Mouse (Mus musculus) kidney, postnatal 0 days (tissue): ENCODE data around the gene Eif4g3. TPM values are rescaled to one million over a fixed set of nuclear protein-coding genes. Genes with fewer than 3 reads are reported as not detected.

ENCODE experiments used
- ATAC-seq: fragments of 200-750 bp; cut with Nextera tagmentation; replicated peaks from 2 replicates; pipeline ENCODE4 v1.8.0; 2017; ENCODE audit warnings: low read depth, moderate number of reproducible peaks, moderate TSS enrichment, moderate library complexity; ENCODE audit not compliant: low FRiP score
- DNase-seq: peaks from one replicate; pipeline ENCODE4 v3.0.0-alpha.2; 2016; ENCODE audit warnings: low spot score
- H3K27ac ChIP-seq: fragments of 300-500 bp; sonication (generic); 2 replicates; pipeline ENCODE4 v1.5.1; 2014; ENCODE audit warnings: mild to moderate bottlenecking
- H3K27me3 ChIP-seq: fragments of 300-500 bp; sonication (generic); 2 replicates; pipeline ENCODE4 v1.6.1; 2014; ENCODE audit warnings: low read length, mixed read lengths; ENCODE audit not compliant: insufficient read depth
- H3K36me3 ChIP-seq: fragments of 300-500 bp; sonication (generic); 2 replicates; pipeline ENCODE4 v1.6.1; 2014; ENCODE audit warnings: low read length, mixed read lengths; ENCODE audit not compliant: insufficient read depth
- H3K4me1 ChIP-seq: fragments of 300-500 bp; sonication (generic); replicated peaks from 2 replicates; pipeline ENCODE4 v1.6.1; 2014; ENCODE audit warnings: antibody characterized with exemption, low read length, mixed read lengths; ENCODE audit not compliant: insufficient read depth
- H3K4me2 ChIP-seq: fragments of 300-500 bp; sonication (generic); 2 replicates; pipeline ENCODE4 v1.6.1; 2014; ENCODE audit warnings: mild to moderate bottlenecking, low read length, moderate library complexity, mixed read lengths
- H3K4me3 ChIP-seq: fragments of 300-500 bp; sonication (generic); replicated peaks from 2 replicates; pipeline ENCODE4 v1.5.1; 2014; ENCODE audit warnings: low read depth, low read length
- H3K9ac ChIP-seq: fragments of 300-500 bp; sonication (generic); 2 replicates; pipeline ENCODE4 v1.6.1; 2014; ENCODE audit warnings: low read depth, low read length
- H3K9me3 ChIP-seq: fragments of 300-500 bp; sonication (generic); replicated peaks from 2 replicates; pipeline ENCODE4 v1.6.1; 2016; ENCODE audit warnings: low read length, inconsistent platforms, mixed read lengths
- CTCF ChIP-seq: IDR thresholded peaks from 2 replicates; pipeline ENCODE4 v1.5.1; 2016; ENCODE audit warnings: antibody characterized with exemption, low read depth, mild to moderate bottlenecking, moderate library complexity
- WGBS: fragments of 180-500 bp; shearing (Covaris S2); extraction: QIAGEN DNeasy Blood & Tissue Kit; methylation state at CpG from one replicate; pipeline ENCODE4 v1.1.7; 2014; 5-methylcytosine and 5-hydroxymethylcytosine counted together
- polyA plus RNA-seq: library from polyadenylated mRNA; unstranded; fragments of >200 nt; fragmentation: Nextera tagmentation; extraction: Ambion mirVana; gene quantifications from 2 replicates; pipeline ENCODE4 v1.2.1, GENCODE M21; 2015

Gene Eif4g3
- polyA plus RNA-seq, 1 experiment from 2014 or later: 26.6 TPM

DNA sequence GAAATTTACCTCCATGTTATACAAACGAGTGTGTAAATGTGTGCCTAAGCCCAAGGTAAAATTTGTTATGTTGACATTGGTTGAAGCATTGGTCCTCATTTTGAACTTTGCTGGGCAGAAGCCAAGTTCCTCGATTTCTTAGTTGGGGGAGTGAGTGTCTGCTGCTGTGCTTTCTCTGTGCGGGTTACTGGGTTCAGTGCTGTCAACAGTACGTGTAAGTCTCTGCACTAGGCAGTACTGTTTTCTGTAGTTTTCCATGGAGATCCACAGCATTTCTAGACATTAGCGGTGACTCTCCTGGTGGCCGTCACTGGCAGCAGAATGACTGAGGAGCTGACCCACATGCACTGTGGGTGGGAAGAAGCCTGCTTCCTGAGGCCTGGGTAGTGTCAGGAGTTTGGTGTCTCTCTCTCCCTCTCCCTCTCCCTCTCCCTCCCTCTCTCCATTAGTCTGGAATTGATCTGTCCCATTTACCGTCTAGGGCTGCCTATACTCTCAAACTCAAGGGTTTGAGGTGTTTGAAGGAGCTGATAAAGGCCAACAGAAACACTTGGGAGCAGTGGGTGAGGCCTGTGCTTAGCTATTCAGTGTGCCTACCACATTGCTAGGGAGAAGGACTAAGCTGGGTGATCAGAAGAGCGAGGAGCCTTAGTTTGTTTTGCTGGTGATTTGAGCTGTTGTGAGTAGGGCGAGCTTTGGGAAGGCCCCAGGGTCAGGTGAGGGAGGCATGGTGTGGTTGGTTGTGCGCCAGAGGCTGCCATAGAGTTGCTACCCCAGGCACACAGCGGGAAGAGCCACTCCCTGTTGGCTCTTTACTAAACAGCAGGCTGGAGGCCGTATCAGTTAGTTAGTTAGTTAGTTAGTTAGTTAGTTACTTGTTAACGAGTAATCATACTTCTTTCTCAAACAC, 45.8 kb downstream of the Eif4g3 start:
- ATAC-seq (no peak), DNase-seq (peak; percentile 64)
- no peaks in the 10 kb centered on the region for H3K27me3 ChIP-seq
- no peak overlapping the region for H3K9ac ChIP-seq
- H3K27ac ChIP-seq: peak overlapping the region; percentile 65
- no peak overlapping the region for H3K4me3 ChIP-seq
- 0 out of 2 replicates have a peak, but pooled peaks cover 3% of the 10 kb centered on the region for H3K36me3 ChIP-seq
- H3K4me2 ChIP-seq: no peak overlapping the region
- TF ChIP-seq CTCF: no peak
- H3K9me3 ChIP-seq: no peaks in the 10 kb centered on the region
- peaks cover 8% of the 10 kb centered on the region; the same call in 1 of the 2 replicates for H3K4me1 ChIP-seq
- WGBS: 44% methylated on average over 13 of the region's 13 CpGs

DNA sequence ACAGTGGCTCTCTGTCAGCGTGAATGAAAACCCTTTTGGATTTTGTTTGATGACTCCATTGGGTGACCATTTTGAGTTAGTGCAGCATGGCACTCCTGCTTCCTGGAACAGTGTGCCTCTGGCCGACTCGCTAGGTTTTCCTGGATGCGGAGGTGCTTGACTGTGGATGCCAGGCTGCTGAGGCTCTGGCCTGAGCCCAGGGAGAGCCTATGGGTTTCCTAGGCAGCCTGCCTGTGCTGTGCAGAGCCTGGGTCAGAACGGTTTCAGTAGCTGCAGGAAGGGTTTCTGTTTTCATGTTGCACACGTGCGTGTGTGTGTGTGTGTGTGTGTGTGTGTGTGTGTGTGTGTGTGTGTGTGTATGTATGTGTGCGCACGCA, 46.4 kb downstream of the Eif4g3 start:
- Histone ChIP-seq H3K4me3 (no peak overlapping the region), H3K9ac (no peak overlapping the region), H3K27ac (peak overlapping the region; percentile 65; the same call in 1 of the 2 replicates), H3K4me2 (no peak overlapping the region), H3K4me1 (peaks cover 8% of the 10 kb centered on the region; the same call in 1 of the 2 replicates), H3K9me3 (no peaks in the 10 kb centered on the region), H3K36me3 (0 out of 2 replicates have a peak, but pooled peaks cover 3% of the 10 kb centered on the region), H3K27me3 (no peaks in the 10 kb centered on the region)
- WGBS: 76% methylated on average over 9 of the region's 9 CpGs
- no peak for TF ChIP-seq CTCF
- no peak for DNase-seq
- ATAC-seq: no peak; the same call in 1 of the 2 replicates

DNA sequence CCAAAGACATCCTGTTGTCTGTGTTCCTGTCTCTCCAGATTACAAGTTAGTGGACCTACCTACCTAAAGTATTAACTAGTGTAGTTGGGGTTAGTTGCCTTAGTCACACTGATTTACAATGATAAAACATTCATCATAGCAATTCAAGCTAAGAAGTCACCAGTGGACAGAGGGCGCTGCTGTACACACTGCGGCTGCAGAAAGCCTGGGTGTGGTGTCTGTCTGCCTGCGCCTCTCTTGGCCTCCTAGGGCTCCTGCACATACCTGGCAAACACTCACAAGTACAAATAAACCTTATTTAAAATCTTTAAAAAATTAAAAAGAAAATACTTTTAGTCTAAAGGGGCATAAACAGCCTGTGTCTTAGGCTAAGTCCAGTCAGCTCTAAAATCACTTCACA, 47.8 kb downstream of the Eif4g3 start:
- H3K4me2 ChIP-seq: no peak overlapping the region
- WGBS: 84% methylated on average over 3 of the region's 3 CpGs
- peak; percentile 27 for TF ChIP-seq CTCF

GRCm38 (mm10) chr4:138041566-138042256, 48.9 kb downstream of the Eif4g3 start:
- no peak for DNase-seq
- no peaks in the 10 kb centered on the region for H3K9me3 ChIP-seq
- H3K27ac ChIP-seq: 0 out of 2 replicates have a peak overlapping the region, but pooled peaks have one; percentile 25
- no peak for ATAC-seq
- no peak overlapping the region for H3K4me2 ChIP-seq
- H3K36me3 ChIP-seq: peaks cover 11% of the 10 kb centered on the region; the same call in 1 of the 2 replicates
- H3K9ac ChIP-seq: no peak overlapping the region
- H3K4me3 ChIP-seq: no peak overlapping the region
- TF ChIP-seq CTCF: no peak
- H3K4me1 ChIP-seq: peaks cover 8% of the 10 kb centered on the region; the same call in 1 of the 2 replicates
- 74% methylated on average over 12 of the region's 12 CpGs for WGBS
- H3K27me3 ChIP-seq: no peaks in the 10 kb centered on the region

More for the DNA sequence above, 47.8 kb downstream of the Eif4g3 start:
- Histone ChIP-seq H3K27me3 (no peaks in the 10 kb centered on the region), H3K36me3 (peaks cover 11% of the 10 kb centered on the region; the same call in 1 of the 2 replicates), H3K27ac (no peak overlapping the region), H3K9me3 (no peaks in the 10 kb centered on the region), H3K4me3 (no peak overlapping the region), H3K4me1 (peaks cover 8% of the 10 kb centered on the region; the same call in 1 of the 2 replicates), H3K9ac (no peak overlapping the region)
- DNase-seq (no peak), ATAC-seq (no peak)

- no peak for DNase-seq
- TF ChIP-seq CTCF: no peak
- Histone ChIP-seq H3K4me2 (no peak overlapping the region), H3K36me3 (peaks cover 11% of the 10 kb centered on the region; the same call in 1 of the 2 replicates), H3K4me1 (peaks cover 8% of the 10 kb centered on the region; the same call in 1 of the 2 replicates), H3K9me3 (no peaks in the 10 kb centered on the region), H3K4me3 (no peak overlapping the region), H3K27ac (no peak overlapping the region), H3K9ac (no peak overlapping the region), H3K27me3 (no peaks in the 10 kb centered on the region)
- 42% methylated on average over 2 of the region's 2 CpGs for WGBS
- ATAC-seq: no peak
Measured at GRCm38 (mm10) chr4:138042257-138042589, 49.4 kb downstream of the Eif4g3 start.

GRCm38 (mm10) chr4:138042625-138043024, 49.8 kb downstream of the Eif4g3 start:
- no peaks in the 10 kb centered on the region for H3K9me3 ChIP-seq
- TF ChIP-seq CTCF: no peak
- H3K27ac ChIP-seq: no peak overlapping the region
- H3K4me2 ChIP-seq: no peak overlapping the region
- no peaks in the 10 kb centered on the region for H3K27me3 ChIP-seq
- peaks cover 11% of the 10 kb centered on the region; the same call in 1 of the 2 replicates for H3K36me3 ChIP-seq
- 81% methylated on average over 5 of the region's 5 CpGs for WGBS
- H3K4me1 ChIP-seq: peaks cover 8% of the 10 kb centered on the region; the same call in 1 of the 2 replicates
- DNase-seq (no peak), ATAC-seq (no peak)
- no peak overlapping the region for H3K4me3 ChIP-seq
- no peak overlapping the region for H3K9ac ChIP-seq
